Mouse (Mus musculus) cerebellum, adult 2 months (tissue): ENCODE measurements at regions not wholly inside any gene's neighbourhood (a gene's known extent, or its start where the extent isn't known, plus 50 kb on each side); places are given as distances from the start of the nearest gene placed in this dataset.

Experiments
- DNase-seq, 2 experiments: peaks; one replicate each; pipeline ENCODE4 v3.0.0; 2021
- H3K27ac ChIP-seq: fragments of 200-500 bp; 2 replicates; pipeline ENCODE4 v1.5.1; 2012; ENCODE audit warnings: low read length, control low read depth, inconsistent platforms; ENCODE audit not compliant: insufficient read depth
- H3K27me3 ChIP-seq: fragments of 200-500 bp; 2 replicates; pipeline ENCODE4 v1.6.1; 2012; ENCODE audit warnings: inconsistent platforms, mild to moderate bottlenecking, low read length, moderate library complexity; ENCODE audit not compliant: control insufficient read depth, insufficient read depth
- H3K4me1 ChIP-seq: fragments of 200-500 bp; 2 replicates; pipeline ENCODE4 v1.6.1; 2011; ENCODE audit warnings: low read length; ENCODE audit not compliant: control insufficient read depth, insufficient read depth
- H3K4me3 ChIP-seq: fragments of 200-500 bp; replicated peaks from 2 replicates; pipeline ENCODE3; 2011; ENCODE audit warnings: mild to moderate bottlenecking, low read depth, low read length, control low read depth; ENCODE audit not compliant: insufficient read depth
- CTCF ChIP-seq: fragments of 200-500 bp; IDR thresholded peaks from 2 replicates; pipeline ENCODE4 v1.5.1; 2011; ENCODE audit warnings: low read depth, mild to moderate bottlenecking, control low read depth, low read length, moderate library complexity, borderline replicate concordance; ENCODE audit not compliant: insufficient read depth
- POLR2A ChIP-seq: fragments of 200-500 bp; IDR thresholded peaks from 2 replicates; pipeline ENCODE4 v1.6.1; 2011; ENCODE audit warnings: low read length, control low read depth, borderline replicate concordance; ENCODE audit not compliant: insufficient read depth
- WGBS: fragments of 180-500 bp; shearing (Covaris S2); methylation state at CpG from one replicate; pipeline ENCODE4 v1.1.7; 2018; 5-methylcytosine and 5-hydroxymethylcytosine counted together

GRCm38 (mm10) chr12:92198738-92199477, 350.0 kb upstream of the Sel1l start:
- no peak overlapping the region for H3K4me3 ChIP-seq
- TF ChIP-seq POLR2A (no peak), CTCF (no peak)
- no peak overlapping the region for H3K27ac ChIP-seq
- DNase-seq, result no peak
- 87% methylated on average over 5 of the region's 5 CpGs for WGBS
- H3K27me3 ChIP-seq, result no peaks in the 10 kb centered on the region
- H3K4me1 ChIP-seq, result no peaks in the 10 kb centered on the region

GRCm38 (mm10) chr12:92193934-92194685, 345.2 kb upstream of the Sel1l start:
- TF ChIP-seq POLR2A (no peak), CTCF (no peak)
- H3K4me3 ChIP-seq, result no peak overlapping the region
- WGBS, result 89% methylated on average over 6 of the region's 6 CpGs
- H3K27me3 ChIP-seq, result no peaks in the 10 kb centered on the region
- no peak for DNase-seq
- no peak overlapping the region for H3K27ac ChIP-seq
- H3K4me1 ChIP-seq, result no peaks in the 10 kb centered on the region

GRCm38 (mm10) chr12:92193199-92193933, 344.4 kb upstream of the Sel1l start:
- WGBS, result 91% methylated on average over 8 of the region's 8 CpGs
- Histone ChIP-seq H3K27me3 (no peaks in the 10 kb centered on the region), H3K4me1 (no peaks in the 10 kb centered on the region), H3K27ac (no peak overlapping the region), H3K4me3 (no peak overlapping the region)
- no peak for DNase-seq
- TF ChIP-seq CTCF (no peak), POLR2A (no peak)

- DNase-seq, result no peak
- H3K27ac ChIP-seq, result no peak overlapping the region
- H3K4me1 ChIP-seq, result no peaks in the 10 kb centered on the region
- no peaks in the 10 kb centered on the region for H3K27me3 ChIP-seq
- no peak overlapping the region for H3K4me3 ChIP-seq
- no peak for TF ChIP-seq CTCF
- TF ChIP-seq POLR2A, result no peak
Observed at GRCm38 (mm10) chr12:92189022-92189421, 340.1 kb upstream of the Sel1l start.

- H3K27ac ChIP-seq, result no peak overlapping the region
- no peak for TF ChIP-seq POLR2A
- TF ChIP-seq CTCF, result no peak
- no peaks in the 10 kb centered on the region for H3K27me3 ChIP-seq
- 56% methylated on average over 2 of the region's 2 CpGs for WGBS
- H3K4me1 ChIP-seq, result no peaks in the 10 kb centered on the region
- no peak for DNase-seq
- H3K4me3 ChIP-seq, result no peak overlapping the region
Observed at GRCm38 (mm10) chr12:92187133-92187482, 338.2 kb upstream of the Sel1l start.

GRCm38 (mm10) chr12:92186448-92187132, 337.6 kb upstream of the Sel1l start:
- WGBS, result 69% methylated on average over 6 of the region's 6 CpGs
- no peak overlapping the region for H3K27ac ChIP-seq
- DNase-seq, result no peak
- TF ChIP-seq CTCF, result no peak
- no peaks in the 10 kb centered on the region for H3K4me1 ChIP-seq
- H3K4me3 ChIP-seq, result no peak overlapping the region
- no peaks in the 10 kb centered on the region for H3K27me3 ChIP-seq

- TF ChIP-seq POLR2A, result no peak
- no peak for TF ChIP-seq CTCF
- H3K4me1 ChIP-seq, result no peaks in the 10 kb centered on the region
- no peak for DNase-seq
- no peak overlapping the region for H3K4me3 ChIP-seq
- WGBS, result 35% methylated on average over 5 of the region's 5 CpGs
- no peaks in the 10 kb centered on the region for H3K27me3 ChIP-seq
- no peak overlapping the region for H3K27ac ChIP-seq
Observed at GRCm38 (mm10) chr12:92179292-92179691, 330.3 kb upstream of the Sel1l start.
